Mouse (Mus musculus) 416B (cell line): ENCODE measurements around the gene Scaf1.

Experiments used
- DNase-seq: peaks from one replicate; pipeline ENCODE4 v3.0.0; 2011; ENCODE audit warnings: low read depth

Scaf1 gene

GRCm38 (mm10) chr7:45043307-45043706, 27.1 kb upstream of the Scaf1 start:
- no peak for DNase-seq

GRCm38 (mm10) chr7:45040851-45041250, 24.7 kb upstream of the Scaf1 start:
- no peak for DNase-seq

DNA sequence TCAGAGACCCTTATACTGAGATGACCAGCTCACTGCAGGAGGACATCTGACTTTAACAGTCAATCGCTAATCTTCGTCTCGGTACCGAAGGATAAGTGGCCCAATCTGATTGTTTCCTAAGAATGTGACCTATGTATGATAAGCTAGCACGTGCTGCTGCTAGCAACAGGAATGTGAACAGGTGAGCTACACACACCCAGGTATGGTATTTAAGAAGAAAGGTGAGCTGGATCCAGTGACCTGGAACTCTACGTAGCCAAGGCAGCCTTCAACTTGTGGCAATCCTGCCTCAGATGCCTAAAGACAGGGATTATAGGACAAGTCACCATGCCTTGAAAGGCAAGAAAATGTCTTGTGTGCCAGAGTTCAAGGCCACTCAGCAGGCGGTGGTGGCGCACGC, 22.2 kb upstream of the Scaf1 start:
- no peak for DNase-seq

GRCm38 (mm10) chr7:45037720-45038361, 21.7 kb upstream of the Scaf1 start:
- DNase-seq = peak; percentile 68

DNA sequence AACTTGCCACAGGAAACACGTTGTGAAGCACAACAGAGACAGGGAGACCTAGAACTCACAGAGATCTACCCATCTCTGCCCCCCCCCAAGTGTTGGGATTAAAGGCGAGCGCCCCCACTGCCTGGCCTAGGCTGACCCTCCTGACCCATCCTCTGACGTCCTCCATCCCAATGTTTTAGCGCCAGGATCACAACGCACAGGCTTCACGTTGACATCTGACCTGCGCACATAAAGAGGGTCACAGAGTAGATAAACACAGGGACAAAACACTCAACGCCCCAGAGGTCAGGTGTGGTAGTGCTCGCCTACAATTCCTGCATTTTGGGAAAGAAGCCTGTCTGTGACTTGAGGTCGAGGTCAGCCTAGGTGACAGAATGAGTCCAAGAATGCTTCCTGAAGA, 20.5 kb upstream of the Scaf1 start:
- no peak for DNase-seq

- DNase-seq = peak; percentile 42
Observed at GRCm38 (mm10) chr7:45035631-45036030, 19.5 kb upstream of the Scaf1 start.

DNA sequence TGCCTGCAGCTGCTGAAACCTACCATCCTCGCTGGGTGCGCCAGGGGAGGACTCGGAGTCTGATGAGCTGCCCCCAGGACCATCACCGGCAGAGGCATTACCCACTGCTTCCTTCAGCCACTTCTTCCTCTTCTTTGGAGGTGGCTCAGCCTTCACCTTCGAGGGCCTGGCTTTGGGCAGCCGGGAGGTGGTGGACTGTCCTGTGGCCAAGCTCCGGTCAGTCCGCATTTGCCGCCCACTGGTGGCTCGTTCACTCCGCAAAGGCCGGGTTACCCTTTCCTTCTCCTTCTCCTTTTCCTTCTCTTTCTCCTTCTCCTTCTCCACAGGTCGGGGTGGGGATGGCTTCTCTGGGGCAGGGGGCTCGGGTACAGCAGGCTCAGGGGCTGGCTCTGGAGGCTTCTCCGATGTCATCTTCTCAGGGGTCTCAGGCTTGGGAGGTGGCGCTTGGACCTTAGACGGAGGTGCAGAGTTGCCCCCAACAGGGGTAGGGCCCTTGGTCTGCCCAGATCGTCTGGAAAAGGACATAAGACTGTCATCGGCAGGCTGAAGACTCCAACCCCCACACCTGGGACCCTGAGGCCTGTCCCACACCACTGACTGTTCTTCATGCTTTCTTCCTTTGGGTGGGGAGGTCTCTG, 17.7 kb upstream of the Scaf1 start:
- no peak for DNase-seq

DNA sequence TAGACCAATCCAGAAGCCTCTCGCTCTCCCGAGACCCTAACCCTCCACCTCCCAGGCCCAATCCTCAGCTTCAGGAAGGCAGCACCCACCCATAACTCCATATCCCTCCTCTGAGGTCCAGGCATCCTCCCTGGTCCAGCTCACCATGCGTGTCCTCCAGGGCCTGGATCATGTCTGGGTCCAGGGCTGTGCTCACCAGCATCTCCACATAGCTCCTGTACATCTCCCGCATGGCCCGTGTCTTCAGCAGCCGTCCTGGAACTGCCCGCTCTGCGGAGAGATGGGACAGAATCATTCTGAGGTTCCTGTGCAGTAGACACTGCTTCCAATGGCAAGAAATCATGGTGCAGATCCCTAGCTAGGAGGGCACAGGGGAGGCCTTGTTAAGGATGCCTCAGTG, 14.7 kb upstream of the Scaf1 start:
- DNase-seq = no peak

- no peak for DNase-seq
Observed at GRCm38 (mm10) chr7:45029995-45030394, 13.8 kb upstream of the Scaf1 start.

- DNase-seq = no peak
Observed at GRCm38 (mm10) chr7:45028351-45028750, 12.2 kb upstream of the Scaf1 start.

DNA sequence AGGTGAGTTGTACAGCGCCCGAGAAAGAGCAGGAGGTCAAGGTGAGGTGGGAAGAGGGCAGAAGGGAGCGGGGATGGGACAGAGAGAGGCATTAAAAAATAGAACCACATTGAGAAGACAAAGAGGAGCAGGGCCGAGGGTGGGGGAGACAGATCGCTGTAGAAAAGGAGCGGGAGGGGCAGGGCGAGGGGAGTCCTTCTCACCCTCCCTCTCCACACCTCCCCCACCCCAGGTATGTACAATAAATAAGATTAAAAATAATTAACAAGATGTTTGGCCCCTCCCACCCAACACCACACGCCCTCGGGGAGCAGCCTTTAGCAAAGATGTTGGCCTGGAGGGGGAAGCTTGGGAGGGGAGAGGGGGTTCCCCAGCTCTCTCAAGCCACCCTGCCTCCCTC, 11.6 kb upstream of the Scaf1 start:
- DNase-seq = no peak

DNA sequence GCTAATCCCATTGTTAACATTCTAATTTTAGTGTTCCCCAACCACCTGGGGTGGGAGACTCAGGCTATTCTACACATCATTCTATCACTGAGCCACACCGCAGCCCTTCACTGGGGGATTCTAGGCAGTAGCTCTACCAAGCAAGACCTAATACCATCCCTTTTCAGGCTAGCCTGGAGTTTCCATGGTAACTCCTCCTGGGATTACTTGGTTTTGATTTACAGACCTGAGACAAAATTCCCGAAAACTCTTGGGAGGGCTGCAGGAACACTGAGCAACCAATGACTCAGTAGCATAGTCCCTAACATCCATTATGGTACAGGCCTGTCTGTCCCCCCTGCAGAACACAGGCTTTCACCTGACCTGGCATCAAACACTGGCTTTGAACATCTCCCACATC, 10.1 kb upstream of the Scaf1 start:
- DNase-seq = no peak

GRCm38 (mm10) chr7:45025601-45026220, 9.5 kb upstream of the Scaf1 start:
- no peak for DNase-seq

DNA sequence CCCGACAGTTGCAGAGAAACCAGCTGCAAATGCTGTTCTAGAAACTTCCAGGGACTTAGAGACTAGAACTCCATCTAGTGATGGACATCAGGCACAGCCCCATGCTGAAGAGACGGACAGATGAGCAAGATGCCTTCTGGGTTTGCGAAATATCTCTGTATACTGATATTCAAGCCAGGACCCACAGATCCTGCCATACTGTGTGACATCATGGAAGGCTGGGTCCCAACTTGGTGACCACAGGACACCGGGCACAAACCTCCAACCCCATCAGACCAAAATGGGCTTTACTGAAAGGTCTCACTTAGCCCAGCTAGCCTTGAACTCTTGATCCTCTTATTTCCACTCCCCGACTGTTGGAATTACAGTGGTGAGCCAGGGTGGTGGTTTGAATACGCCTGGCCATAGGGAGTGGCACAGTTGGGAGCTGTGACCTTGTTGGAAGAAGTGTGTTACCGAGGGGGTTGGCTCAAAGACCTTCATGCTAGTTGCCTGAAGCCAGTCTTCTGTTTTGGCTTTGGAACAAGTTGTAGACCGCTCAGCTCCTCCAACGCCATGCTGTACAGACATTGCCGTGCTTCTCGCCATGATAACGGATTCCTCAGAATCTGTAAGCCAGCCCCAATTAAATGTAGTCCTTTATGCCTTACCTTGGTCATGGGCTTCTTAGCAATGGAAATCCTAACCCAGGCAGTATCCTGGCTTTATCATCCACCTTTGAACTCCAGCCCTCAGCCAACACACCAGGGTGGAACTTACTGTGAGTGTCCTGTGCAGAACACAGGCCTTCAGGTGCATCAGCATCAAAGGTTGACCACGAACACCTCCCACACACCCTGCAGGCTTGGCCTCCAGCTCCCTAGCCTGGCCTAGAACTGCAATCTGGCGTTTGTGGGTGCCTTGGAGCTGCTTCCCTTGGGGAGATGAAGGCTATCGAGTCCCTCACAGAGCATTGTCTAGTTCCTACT, 8.4 kb upstream of the Scaf1 start:
- peak; percentile 61 for DNase-seq

DNA sequence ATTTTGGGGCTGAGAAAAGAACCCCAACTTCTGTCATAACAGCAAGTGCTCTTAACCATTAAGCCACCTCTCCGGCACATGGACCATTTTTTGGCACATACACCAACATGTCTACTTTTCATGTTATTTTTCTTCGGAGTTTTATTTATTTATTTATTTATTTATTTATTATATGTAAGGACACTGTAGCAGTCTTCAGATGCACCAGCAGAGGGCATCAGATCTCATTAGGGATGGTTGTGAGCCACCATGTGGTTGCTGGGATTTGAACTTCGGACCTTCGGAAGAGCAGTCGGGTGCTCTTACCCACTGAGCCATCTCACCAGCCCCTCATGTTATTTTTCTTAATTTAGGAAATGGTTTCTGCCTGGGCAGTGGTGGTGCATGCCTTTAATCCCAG, 7.5 kb upstream of the Scaf1 start:
- peak; percentile 41 for DNase-seq

GRCm38 (mm10) chr7:45020225-45020624, 4.1 kb upstream of the Scaf1 start:
- DNase-seq = no peak

- DNase-seq = no peak
Observed at GRCm38 (mm10) chr7:45019031-45019571, 2.9 kb upstream of the Scaf1 start.

DNA sequence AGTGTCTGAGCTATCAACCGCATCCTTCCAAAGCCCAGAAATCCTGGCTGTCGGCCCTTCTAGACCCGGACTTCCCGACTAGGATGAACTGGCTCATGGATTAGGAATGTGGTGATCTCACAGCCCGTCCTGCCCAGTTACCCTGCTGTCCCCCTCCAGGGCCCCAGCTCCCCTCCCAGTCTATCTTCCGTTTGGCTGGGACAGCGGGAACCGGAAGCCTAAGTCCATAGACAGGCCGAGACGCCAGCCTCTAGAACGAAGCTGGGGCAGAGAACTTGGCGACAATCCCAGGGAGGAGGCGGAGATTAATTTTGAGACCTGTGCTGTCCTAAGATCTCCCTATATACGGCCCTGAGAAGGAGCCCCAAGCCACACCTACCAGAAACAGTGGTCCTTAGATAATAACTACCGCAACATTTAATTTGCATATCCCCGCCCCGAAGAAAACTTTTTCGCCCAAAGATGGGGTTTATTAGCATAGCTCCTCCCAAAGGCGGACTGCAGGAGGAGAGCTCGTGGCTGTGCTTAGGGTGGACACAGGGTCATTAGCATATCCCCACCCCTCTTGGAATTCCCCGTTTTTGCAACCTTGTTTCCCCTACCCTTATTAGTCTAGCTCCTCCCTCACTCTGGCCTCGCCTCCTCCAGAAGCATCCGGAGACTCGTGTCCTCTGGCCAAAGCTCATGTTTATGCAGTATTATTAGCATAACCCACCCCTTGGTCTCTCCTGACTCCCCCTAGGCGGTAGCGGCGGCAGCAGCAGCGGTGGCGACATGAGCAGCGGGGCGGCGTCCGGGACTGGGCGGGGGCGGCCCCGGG, 1.3 kb upstream of the Scaf1 start, which contains the start of gene Rras:
Gene Rras (plus strand): TSS at position 720 of the 820 bp plus-strand sequence.
- DNase-seq = peak; percentile 100

GRCm38 (mm10) chr7:45016761-45017160, 598 bp upstream of the Scaf1 start:
- DNase-seq = no peak

- peak; percentile 45 for DNase-seq
Observed at GRCm38 (mm10) chr7:45015344-45015956, 713 bp downstream of the Scaf1 start.

GRCm38 (mm10) chr7:45014096-45014451, 2.1 kb downstream of the Scaf1 start:
- DNase-seq = no peak
